ENCODE assay signal across 27 mouse cellular contexts in genomic region chr6:33899973-33900372, GRCm38 (mm10).
A peak's percentile ranks its signal among the peaks of the same experiment; 100 is the strongest.
DNase-seq lines count a peak whose midpoint lies in the region; ATAC-seq and TF ChIP-seq lines count a peak whose summit lies in the region.
"Had no signal": no experiment of that assay in that cellular context is flagged by ENCODE, and none has a peak within 500 bp of the region (broad histone marks: within the 10 kb centered on the region; RNA-seq: fewer than 3 reads in every experiment).

No protein-coding gene starts in this region.

- H3K9me3 ChIP-seq in liver, embryonic 14.5 days (ENCODE audit: control insufficient read depth, low read length): no peaks in the 10 kb centered on the region
- H3K9me3 ChIP-seq in liver, embryonic 12.5 days (replicated peaks): no peaks in the 10 kb centered on the region
- H3K9me3 ChIP-seq: embryonic facial prominence, embryonic 13.5 days; embryonic facial prominence, embryonic 15.5 days; forebrain, embryonic 10.5 days; forebrain, embryonic 12.5 days had no signal

- WGBS in liver, embryonic 14.5 days (ENCODE audit: insufficient replicate concordance): 27% methylated on average over 5 of the region's 5 CpGs
- 51% methylated on average over 5 of the region's 5 CpGs for WGBS in liver, embryonic 12.5 days (ENCODE audit: insufficient replicate concordance)

- no peak overlapping the region for H3K27ac ChIP-seq in liver, embryonic 14.5 days
- H3K27ac ChIP-seq in liver, embryonic 12.5 days: no peak overlapping the region
- H3K27ac ChIP-seq: embryonic facial prominence, embryonic 13.5 days; embryonic facial prominence, embryonic 15.5 days; forebrain, embryonic 10.5 days; forebrain, embryonic 12.5 days had no signal

- no peaks in the 10 kb centered on the region for H3K27me3 ChIP-seq in liver, embryonic 14.5 days (ENCODE audit: control insufficient read depth, insufficient read depth, low read length)
- H3K27me3 ChIP-seq in liver, embryonic 12.5 days (replicated peaks): no peaks in the 10 kb centered on the region
- H3K27me3 ChIP-seq: CH12.LX; embryonic facial prominence, embryonic 13.5 days; embryonic facial prominence, embryonic 15.5 days; forebrain, embryonic 12.5 days; Patski had no signal

- no peak for ATAC-seq in liver, embryonic 14.5 days (ENCODE audit: insufficient read depth)
- no peak for ATAC-seq in liver, embryonic 12.5 days
- peak; percentile 52; the same call in 1 of the 2 replicates for ATAC-seq in megakaryocyte-erythroid progenitor cell, adult 5-6 weeks (replicated peaks; ENCODE audit: low FRiP score, low TSS enrichment, poor library complexity, severe bottlenecking)
- ATAC-seq: activated CD4-positive, CD25-positive, alpha-beta regulatory T cell, adult 4 months; CD4-positive, CD25-positive, alpha-beta regulatory T cell, adult 4 months; forebrain, embryonic 14.5 days; forebrain, embryonic 16.5 days; Patski had no signal

- no peak overlapping the region for H3K9ac ChIP-seq in liver, embryonic 14.5 days (replicated peaks)
- no peak overlapping the region for H3K9ac ChIP-seq in liver, embryonic 12.5 days
- H3K9ac ChIP-seq: embryonic facial prominence, embryonic 13.5 days; embryonic facial prominence, embryonic 15.5 days; forebrain, embryonic 12.5 days had no signal

- DNase-seq in liver, embryonic 14.5 days (ENCODE audit: low read depth in 3 of 3, low spot score in 3 of 3): peak in 1 of 3 experiments; percentile 7
- peak; percentile 8 for DNase-seq in c-Kit-positive CD71-positive TER-119-negative erythroid progenitor cells, embryonic 14.5 days (ENCODE audit: low read depth)
- DNase-seq in frontal cortex, postnatal 14 days (ENCODE audit: low spot score in 2 of 2): no peak
- no peak for DNase-seq in lung, adult 18-20 months
- DNase-seq: adrenal gland, adult 8-10 months; adrenal gland, postnatal 14 days; adrenal gland, postnatal 36 days; B cell, adult 2 months; cerebellum, adult 11 months; cerebellum, adult 18-20 months; cerebellum, adult 8-10 months; cerebellum, adult 9-11 months; cerebellum, postnatal 36 days; embryo, embryonic 11 days had no signal

- peaks cover 0 to 2% of the 10 kb centered on the region in 2 experiments; a peak in 2 of 4 replicates for H3K4me1 ChIP-seq in liver, embryonic 14.5 days (replicated peaks; ENCODE audit: control insufficient read depth in 2 of 2, insufficient read depth in 2 of 2, low read length in 1 of 2)
- H3K4me1 ChIP-seq in liver, embryonic 12.5 days: peaks cover 4% of the 10 kb centered on the region; the same call in 1 of the 2 replicates
- H3K4me1 ChIP-seq: embryonic facial prominence, embryonic 13.5 days; embryonic facial prominence, embryonic 15.5 days; forebrain, embryonic 10.5 days; forebrain, embryonic 12.5 days had no signal

- TF ChIP-seq CTCF in liver, embryonic 14.5 days (IDR thresholded peaks at IDR 0.05; ENCODE audit: low read depth): no peak

- no peak overlapping the region for H3K4me3 ChIP-seq in liver, embryonic 14.5 days (ENCODE audit: insufficient read depth in 1 of 2, low read depth in 2 of 2, low read length in 2 of 2)
- no peak overlapping the region for H3K4me3 ChIP-seq in liver, embryonic 12.5 days
- H3K4me3 ChIP-seq: embryonic facial prominence, embryonic 13.5 days; embryonic facial prominence, embryonic 15.5 days; erythroblast, embryonic 14.5 days; forebrain, embryonic 10.5 days; forebrain, embryonic 12.5 days had no signal

- no peak overlapping the region for H3K4me2 ChIP-seq in liver, embryonic 14.5 days (ENCODE audit: low read depth)
- H3K4me2 ChIP-seq in liver, embryonic 12.5 days: no peak overlapping the region
- H3K4me2 ChIP-seq: embryonic facial prominence, embryonic 13.5 days; embryonic facial prominence, embryonic 15.5 days; forebrain, embryonic 12.5 days had no signal

- 0 out of 2 replicates have a peak, but pooled peaks have one; percentile 19 for TF ChIP-seq EP300 in liver, embryonic 14.5 days (IDR thresholded peaks at IDR 0.05; ENCODE audit: low read depth)

- H3K36me3 ChIP-seq in liver, embryonic 14.5 days (replicated peaks; ENCODE audit: control insufficient read depth, insufficient read depth, low read depth): no peaks in the 10 kb centered on the region
- H3K36me3 ChIP-seq in liver, embryonic 12.5 days: no peaks in the 10 kb centered on the region
- H3K36me3 ChIP-seq: embryonic facial prominence, embryonic 13.5 days; embryonic facial prominence, embryonic 15.5 days; forebrain, embryonic 10.5 days; forebrain, embryonic 12.5 days had no signal
